Mouse (Mus musculus): ENCODE results near the gene Otc. TPM values are rescaled to one million over a fixed set of nuclear protein-coding genes. Genes with fewer than 3 reads are reported as not detected.
A peak's percentile ranks its signal among the peaks of the same experiment; 100 is the strongest.

Gene Otc
- 1 to 10 TPM in 1 of 2 experiments, under 1 TPM in 1; 0.20 to 10.0 TPM for total RNA-seq (2021)
- long read RNA-seq, experiment 1, transcript Otc-201 (10 exons, 2,319 nt), result major isoform, 5 of 6 reads
- long read RNA-seq, experiment 1, partial matches to known transcripts, result 1 of 6 reads
- long read RNA-seq, experiment 1, other reads (novel, unspliced or antisense), result 0 of 6 reads
- long read RNA-seq, experiment 2, result 0 reads

DNA sequence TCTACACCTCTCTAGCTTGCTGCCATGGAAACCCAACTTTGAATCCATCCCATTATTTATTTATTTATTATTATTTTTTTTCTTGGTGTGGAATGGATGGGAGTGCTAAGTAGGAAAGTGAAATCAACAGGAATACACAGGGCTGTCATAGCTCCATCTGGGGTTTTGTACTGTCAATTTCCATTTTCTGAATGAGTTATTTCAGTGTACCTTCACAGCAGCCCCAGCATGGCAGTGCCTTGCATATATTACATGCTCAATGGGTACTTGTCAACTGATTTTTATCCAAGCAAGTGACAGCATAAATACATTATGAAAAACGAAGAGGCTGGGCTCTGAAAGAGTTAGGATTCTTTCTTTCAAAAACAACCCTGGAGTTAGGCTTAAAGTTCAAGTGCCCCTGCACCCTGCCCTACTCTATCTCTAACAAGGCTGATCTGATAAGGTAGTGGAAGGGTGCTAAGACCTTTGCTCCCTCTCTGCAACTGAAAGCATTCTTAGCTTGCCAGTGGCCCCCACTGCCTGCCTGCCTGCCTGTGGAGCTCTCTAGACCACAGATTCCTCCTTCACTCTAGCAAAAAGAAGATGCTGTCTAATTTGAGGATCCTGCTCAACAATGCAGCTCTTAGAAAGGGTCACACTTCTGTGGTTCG lies at the start of gene Otc:
Gene Otc, plus strand, starts transcription at position 454 of the 653 bp plus-strand sequence.
- no peak for DNase-seq (ENCODE audit: low spot score in 2 of 2)

DNA sequence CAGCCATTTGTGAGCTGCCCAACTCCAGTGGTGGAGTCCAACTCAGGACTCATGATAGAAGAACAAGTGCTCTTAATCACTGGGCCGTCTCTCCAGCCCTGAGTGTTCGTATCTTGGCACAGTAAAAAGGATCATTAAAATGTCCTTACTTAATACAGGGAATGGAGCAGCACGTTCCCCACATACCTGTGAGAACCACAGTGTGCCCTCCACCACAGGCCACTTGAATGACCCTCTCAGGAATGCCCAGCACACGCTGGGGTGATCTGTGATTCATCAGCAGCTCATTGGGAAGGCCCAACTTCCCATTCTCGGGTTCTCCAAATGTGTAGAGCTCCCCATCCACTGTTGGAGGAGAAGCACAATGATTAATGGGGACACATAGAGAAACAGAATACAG lies 46.2 kb upstream of the Otc start:
- DNase-seq (ENCODE audit: low spot score in 2 of 2), result no peak

DNA sequence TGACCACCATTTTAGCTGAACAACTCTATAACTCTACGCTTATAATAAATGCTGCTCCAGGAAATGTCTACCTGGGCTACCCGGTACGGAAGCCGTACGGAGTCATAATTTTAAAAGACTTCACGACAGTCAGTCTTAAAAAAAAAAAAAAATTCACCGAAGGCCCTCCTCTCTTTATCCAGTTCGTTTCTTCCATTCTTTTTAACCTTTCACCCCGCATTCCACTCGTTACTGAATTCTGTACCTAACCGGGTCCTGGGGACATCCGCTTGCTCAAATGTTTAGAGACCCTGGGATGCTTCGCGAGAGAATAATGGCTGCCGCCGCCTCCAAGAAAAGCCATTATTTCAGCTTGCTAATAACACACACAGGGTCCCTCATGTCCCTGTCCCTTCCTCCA lies 36.1 kb upstream of the Otc start:
- no peak for DNase-seq (ENCODE audit: low spot score in 2 of 2)

DNA sequence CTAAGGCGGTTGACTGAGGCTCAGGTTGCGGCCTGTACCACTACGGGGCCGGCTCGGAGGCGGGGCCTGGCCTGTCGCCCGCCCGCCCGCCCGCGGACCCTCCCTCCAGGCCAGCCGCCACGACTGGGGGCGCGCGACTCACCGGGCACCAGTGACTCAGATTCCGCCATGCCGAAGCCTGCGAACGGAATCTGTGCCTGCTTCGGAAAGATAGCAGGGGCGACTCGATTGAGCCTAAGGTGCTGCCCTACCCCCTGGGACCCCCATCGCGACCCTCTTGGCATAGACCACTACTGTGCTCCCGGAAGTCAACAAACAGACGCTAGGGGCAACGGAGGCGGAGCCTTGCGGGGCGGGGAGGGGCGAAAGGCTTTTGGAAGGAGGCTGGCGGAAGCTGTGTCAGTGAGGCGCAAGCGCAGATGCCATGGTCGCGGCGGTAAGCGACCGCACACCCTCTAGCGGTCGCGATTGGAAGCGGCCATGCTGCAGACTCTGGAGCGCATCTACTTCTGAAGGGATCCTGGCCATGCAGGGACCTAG lies 35.6 kb upstream of the Otc start, which contains the start of gene Rpgr:
Gene Rpgr, minus strand, starts transcription at position 511 of the 540 bp plus-strand sequence.
- peak; percentile 62 to 82 for DNase-seq (ENCODE audit: low spot score in 2 of 2)

DNA sequence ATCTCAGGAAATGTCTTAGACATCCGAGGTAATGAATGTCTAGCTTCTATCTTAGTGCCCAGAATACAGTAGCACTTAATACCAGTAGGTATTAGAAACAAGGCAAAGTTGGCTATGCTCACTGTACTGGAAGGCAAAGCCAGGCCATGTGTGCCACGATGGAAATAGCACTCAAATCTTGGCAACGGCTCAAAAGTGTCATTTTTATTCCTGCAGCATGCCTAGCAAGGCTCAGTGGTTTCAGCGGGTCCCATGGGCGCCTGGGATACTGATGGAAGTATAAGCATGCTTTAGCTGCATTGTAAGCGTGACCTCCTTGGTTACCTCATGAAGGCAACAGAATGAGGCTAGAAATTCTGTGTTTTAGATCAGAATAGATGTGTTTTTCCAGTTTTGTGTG lies 32.8 kb upstream of the Otc start:
- DNase-seq (ENCODE audit: low spot score in 2 of 2), result no peak

DNA sequence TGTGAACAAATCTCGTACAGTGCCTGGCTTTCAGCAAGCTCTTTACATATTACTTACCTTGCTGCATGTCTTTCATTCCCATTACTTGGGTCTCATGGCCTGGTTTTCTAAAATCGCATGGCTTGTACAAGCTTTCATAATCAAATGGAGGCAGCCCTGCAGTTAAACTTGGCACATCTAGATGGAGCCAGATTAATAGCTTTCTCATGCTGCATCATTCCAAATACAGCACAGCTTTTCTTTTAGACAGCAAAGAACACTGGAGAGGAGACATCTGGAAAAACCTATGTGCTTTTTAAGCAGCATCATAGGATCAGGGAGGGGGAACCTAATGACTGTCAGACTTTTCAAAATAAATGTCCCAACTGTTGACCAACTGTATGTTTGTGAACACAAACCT lies 19.1 kb upstream of the Otc start:
- no peak for DNase-seq (ENCODE audit: low spot score in 2 of 2)

DNA sequence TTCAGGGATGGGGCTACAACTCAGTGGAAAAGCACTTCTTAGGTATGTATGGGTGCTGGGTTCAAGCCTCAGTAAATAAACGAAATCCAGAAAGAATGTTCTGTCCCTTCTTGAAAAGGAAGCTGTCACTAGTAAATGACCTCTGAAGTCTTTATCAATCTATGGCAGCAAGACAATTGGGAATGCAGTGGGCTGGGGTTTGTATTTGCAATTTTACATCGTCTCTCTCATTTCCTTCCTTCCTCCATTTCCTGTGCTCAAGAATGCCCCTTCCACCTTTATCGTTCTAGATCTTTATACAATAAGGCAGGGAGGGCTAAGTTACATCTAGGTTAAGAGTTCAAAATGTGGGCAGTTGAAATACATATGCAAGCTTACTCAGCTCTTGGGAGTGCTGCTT lies 17.5 kb upstream of the Otc start:
- no peak for DNase-seq (ENCODE audit: low spot score in 2 of 2)

DNA sequence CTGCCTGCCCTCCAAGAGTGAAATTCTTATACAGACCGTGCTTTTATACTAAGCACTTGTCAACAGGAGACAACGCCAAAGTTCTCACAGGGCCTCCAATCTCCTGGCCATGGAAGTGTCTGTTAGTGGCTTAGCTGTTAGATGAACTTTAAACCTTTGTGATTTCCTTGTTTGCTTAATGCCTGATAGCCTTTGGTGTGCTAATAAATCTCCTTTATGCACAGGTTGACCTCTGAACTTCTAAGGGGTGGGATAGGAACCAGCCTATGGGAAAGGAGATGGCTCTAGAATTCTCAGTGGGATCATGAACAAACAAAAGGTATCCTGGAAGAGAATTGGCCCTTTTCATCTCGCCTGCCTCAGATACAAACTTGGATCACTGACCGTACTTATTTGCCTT lies 12.6 kb upstream of the Otc start:
- DNase-seq (ENCODE audit: low spot score in 2 of 2), result no peak

DNA sequence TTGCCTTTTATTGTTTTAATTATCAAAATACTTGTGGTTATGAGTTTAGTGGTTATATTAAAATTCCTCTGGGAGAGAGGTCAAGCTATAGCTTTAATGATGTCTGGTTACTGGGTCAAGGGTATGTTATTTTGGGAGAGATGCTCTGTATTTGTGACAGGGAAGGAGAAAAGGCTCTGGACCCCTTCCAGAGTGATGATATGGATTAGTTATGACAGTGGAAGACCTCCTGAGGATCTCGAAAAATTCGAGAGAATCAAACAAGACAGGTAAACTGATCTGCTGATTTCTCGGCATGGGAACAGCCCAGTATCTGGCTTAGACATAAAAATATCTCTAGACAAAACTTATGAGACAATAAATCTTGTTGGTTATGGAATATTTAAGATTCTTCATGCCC lies 8.2 kb upstream of the Otc start:
- DNase-seq (ENCODE audit: low spot score in 2 of 2), result no peak

DNA sequence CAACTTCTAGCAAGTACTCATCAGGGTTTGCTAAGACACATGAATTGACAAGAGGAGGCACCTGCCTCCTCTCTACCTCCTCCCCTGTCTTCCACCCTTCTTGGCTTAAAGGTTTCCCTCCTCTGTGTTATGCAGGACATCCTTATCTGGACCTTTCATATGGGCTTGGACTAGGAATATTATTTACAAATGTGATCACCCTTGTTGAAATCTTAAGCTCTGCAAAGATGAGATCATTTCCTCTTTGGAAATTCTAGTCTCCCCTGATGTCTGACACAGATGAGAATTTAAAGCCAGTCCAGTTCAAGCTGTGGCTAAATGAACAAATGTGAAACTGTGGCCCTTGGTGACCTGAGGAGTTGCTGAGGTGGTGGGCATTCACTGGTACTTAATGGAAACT lies 748 bp upstream of the Otc start:
- DNase-seq (ENCODE audit: low spot score in 2 of 2), result no peak

DNA sequence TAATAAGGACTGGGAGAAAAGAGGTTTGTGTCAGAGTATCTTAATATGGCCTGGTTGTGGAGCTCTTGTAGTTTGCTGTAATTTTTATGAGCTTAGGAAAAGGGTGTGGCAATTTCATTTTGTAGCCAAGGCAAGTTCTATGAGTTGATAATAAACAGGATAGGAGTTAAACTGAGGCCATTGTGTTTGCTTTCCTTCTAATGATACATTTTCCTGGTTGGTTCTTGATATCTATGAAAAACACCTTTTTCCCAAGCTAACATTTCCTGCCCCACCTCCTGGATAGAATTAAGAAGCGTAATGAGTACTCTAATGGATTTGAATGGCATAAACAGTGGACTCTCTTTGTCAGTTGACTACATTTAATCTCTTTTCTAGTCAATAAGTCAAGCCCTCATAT lies 5.7 kb downstream of the Otc start:
- DNase-seq (ENCODE audit: low spot score in 2 of 2), result no peak

DNA sequence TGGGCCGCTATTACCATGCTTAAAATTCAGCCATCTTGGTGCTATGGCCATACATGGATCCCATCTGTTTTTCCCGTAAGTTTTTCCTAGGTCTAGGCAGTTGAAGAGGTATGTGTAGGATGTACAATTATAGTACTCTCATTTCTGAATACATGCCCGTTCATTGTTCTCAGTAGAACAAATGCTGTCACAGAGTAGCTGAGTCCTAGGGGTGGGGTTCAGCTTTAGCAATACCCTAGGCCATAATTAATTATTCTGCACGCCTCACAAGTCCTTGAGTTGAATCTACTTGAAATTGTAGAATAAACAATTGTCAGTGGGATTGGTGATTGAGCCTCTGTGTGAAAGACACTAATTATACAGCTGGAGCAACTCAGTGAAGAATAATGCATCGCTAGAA lies 6.2 kb downstream of the Otc start:
- DNase-seq (ENCODE audit: low spot score in 2 of 2), result no peak

DNA sequence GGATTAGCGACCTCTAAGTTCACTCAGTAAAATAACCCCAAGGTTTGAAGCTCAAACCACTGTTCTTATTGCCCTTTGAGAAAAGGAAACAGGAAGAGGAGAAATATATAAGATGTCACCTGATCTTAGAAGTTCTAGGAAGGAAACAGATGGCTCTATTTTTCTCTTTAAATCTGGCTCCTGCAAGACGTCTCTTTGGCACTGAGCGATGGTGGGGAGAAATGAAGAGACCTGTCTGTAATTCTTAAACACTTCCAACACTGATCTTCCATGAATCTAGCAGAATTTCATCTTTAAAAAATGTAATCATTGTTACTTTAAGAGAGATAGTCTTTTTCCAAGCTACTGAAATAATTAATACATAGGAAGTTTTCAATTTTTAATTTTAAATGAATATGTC lies 16.2 kb downstream of the Otc start:
- DNase-seq (ENCODE audit: low spot score in 2 of 2), result no peak

DNA sequence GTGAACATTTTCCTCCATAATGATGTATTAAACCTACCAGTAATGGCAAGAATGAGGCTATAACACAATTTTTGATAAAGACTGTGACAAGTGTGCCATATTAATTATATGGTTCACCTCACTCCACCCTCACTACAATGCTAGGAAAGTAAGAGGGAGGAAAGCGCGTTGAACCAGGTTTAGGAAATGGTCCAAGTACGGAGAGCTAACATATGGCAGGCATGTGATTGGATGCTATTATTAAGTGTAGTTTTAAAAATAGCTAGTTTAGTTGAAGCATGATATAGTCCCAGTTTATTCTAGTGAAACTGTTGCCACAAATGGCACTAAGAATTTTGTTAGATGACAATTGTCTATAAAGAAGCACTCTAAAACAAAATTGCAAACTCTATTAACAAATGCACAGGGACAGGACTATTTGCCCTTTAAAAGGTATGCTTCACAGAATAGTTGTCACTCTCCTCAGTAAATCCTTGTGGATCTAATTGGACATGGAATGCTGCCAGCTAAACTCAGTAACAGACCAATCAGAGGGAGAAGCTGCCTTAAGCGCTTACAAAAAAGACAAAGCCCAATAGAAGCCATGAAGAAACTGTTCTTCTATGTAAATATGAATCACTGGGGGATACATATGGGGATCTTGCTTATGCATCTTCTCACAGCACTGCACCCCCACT lies 16.8 kb downstream of the Otc start:
- DNase-seq (ENCODE audit: low spot score in 2 of 2), result no peak

DNA sequence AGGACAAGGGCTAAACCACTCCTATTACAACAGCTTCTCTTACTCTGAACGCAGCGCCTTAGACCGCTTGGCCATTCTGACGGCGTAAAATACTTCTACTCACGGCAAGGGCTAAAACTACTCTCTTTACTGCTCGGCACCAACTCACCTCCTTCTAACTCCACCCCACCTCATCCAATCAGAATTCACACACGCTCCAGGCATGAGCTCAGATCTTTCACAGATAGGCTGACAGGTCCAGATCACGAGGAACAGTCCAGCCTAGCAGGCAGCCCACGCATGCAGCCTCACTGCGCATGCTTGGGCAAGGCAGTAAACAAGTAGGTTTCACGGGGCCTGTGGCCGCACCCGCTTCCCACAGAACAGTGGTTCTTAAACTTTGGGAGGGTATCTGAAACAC lies 45.2 kb downstream of the Otc start:
- DNase-seq (ENCODE audit: low spot score in 2 of 2), result no peak

DNA sequence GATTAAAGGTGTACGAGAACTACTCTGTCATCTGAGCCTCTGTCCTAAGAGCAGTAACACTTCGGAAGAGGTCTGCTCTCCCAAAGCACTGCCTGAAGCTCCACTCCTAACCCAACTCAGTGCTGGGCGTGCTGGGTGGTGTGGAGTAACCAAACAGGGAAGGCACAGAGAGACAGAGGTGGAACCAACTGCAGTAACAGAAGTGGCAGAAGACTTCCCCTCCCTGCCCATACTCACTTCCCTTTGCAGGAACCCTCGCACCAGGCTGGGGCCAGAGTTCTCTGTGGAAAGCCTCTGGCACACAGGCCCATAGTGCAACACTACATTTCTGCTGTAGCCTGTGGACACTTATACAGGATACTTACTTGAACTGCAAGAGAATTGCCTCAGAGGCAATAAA lies 66.1 kb downstream of the Otc start:
- no peak for DNase-seq (ENCODE audit: low spot score in 2 of 2)

DNA sequence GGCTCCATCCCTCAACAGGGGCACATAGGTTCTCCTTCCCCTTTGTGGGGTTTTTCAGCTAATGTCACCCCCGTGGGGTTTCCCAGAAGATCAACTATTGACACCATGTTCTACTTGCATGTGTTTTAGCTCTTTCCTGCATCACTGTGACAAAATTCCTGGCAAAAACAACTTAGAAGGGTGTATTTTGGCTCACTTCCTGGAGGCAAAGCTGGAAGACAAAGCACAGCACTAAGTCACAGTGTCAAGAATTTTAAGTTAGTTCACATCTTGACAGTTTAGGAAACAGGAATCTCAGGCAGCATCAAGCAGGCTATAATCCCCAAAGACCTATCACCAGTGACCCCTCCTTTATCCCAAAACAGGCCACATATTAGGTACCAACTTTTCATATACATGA lies 78.1 kb downstream of the Otc start:
- DNase-seq (ENCODE audit: low spot score in 2 of 2), result no peak

DNA sequence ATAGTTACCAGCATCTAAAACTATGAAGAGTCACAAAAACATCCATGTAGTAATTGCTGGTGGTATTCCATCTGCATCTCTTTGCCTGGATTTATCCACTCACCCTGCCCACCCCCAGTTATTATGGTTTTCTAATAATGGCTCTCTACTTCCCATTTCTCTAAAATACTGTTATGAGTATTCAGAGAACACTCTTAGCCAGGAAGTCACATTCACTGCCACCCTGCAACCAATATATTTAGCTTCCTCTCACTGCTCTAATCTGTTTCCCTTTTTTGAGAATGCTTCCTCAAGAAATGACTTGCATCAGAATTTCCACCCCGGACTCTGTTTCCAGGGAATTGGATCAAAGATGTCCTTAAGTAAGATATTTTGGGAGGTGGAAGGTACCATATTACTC lies 79.6 kb downstream of the Otc start:
- DNase-seq (ENCODE audit: low spot score in 2 of 2), result no peak

DNA sequence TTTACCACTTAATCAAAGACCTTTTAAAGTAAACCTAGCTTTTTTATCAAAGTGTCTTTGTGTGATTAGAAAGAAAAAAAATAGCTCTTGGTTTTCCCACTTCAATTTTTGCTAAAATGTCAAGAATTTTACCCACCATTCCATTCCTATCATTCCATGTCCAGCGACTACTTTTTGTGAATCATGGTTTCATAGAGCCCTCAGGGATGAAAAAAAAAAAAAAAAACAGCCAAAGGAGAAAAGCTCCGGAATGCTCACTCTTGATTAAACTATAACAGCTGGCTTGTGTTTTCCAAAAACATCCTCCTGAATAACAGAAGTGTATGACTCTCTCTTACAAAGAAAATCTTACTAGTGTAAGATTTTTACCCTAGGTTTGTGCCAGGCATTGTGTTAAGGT lies 84.7 kb downstream of the Otc start:
- DNase-seq (ENCODE audit: low spot score in 2 of 2), result no peak

DNA sequence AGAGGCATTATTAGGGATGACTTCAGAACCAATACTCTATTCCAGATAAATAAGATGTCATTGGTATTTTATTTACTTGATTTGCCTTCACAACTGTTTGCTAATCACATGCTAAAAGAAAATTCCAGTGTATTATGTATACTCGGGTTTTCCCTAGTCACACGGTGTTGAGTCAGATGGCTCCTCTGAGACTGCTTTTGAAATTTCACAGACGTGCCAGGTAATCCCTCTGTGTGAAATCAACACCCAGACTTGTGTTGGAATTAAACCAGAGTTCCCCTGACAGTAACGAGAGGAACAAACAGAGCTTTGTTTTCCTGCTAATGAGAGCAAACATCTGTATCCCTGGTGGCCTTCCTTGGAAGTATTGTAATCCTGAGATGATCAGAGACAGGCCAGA lies 103.8 kb downstream of the Otc start:
- DNase-seq (ENCODE audit: low spot score in 2 of 2), result no peak

Data from adrenal gland, postnatal 4 days (tissue).